Mouse (Mus musculus) kidney, adult 9 months (tissue): Measurements from ENCODE around the gene Krt28.

Source experiments
- DNase-seq: peaks from one replicate; pipeline ENCODE4 v3.0.0; 2022

Gene Krt28

GRCm38 (mm10) chr11:99364412-99364811 is 10.3 kb downstream of the Krt28 start:
- peak; percentile 38 for DNase-seq

DNA sequence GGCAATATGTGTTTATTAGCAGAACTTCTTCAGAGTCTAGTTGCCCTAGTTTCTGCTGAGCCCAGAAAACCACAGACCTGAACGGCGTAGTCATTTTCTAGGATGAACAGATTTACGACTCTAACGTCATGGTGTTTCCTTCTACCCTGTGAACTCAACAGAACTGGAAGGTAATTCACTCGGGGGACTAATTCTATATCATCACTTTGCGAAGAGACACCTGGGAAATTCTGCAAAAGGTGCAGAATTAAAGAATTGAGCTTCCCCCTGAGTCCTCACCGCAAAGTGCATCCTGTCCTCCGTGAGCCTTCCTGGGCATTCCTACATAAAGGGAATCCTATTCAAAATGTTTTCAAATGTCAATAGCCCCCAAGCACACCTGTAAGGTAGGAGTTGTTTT is 13.3 kb downstream of the Krt28 start:
- no peak for DNase-seq

GRCm38 (mm10) chr11:99351004-99351403 is 23.7 kb downstream of the Krt28 start, which contains the start of gene Krt27:
Gene Krt27 (minus strand): TSS chr11:99351104.
- no peak for DNase-seq

DNA sequence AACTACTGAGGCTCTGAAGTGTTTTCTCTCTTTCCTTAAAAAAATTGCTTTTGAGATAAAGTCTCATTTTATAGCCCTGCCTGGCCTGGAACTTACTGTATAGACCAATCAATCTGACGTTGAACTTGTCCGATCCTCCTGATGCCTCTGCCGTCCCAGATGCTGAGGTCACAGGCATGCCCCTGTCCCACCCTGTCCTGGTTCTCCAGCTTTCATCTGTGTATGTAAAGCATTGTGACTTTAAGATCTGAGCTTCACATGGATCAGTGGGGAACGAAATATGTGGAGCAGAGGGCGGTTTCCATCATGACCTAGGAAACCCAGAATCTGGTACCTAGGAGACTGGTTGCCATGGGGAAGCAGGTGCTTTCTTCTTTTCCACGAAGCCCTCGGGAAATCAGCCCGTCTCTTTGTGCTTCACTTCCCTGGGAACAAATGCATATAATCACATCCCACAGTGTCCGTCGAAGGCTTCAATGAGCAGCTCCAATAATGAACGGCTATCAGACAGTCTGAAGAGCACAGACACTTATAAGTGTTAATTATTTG is 35.3 kb downstream of the Krt28 start:
- DNase-seq = no peak

DNA sequence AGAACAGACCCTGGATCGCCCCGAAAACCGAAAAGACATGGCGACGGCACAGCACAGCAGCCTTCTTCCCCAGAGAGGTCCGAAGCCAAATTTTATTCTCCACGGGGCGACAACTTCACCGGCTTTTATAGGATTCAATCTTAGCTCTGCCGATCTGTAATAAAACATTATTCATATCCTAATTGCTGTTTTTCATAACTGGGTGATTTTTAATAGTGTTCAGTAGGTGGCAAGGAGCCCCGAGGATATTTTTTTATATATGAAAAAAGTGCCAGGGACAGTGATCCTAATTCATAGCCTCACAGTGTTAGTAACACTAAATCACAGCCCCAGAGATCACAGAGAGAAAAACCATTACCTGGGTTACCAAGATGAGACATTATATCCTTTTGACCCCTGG is 36.8 kb downstream of the Krt28 start, which contains the start of gene Krt26:
Krt26 (minus strand) TSS at position 101 of the 400 bp plus-strand sequence.
- DNase-seq = no peak

GRCm38 (mm10) chr11:99333426-99333825 is 41.3 kb downstream of the Krt28 start:
- DNase-seq = no peak

- DNase-seq = no peak
Measured at GRCm38 (mm10) chr11:99329655-99330054, 45.0 kb downstream of the Krt28 start.

- DNase-seq = no peak
Measured at GRCm38 (mm10) chr11:99322851-99323250, 51.9 kb downstream of the Krt28 start, which contains the start of gene Krt25. Gene Krt25 (minus strand): TSS chr11:99322951.

GRCm38 (mm10) chr11:99321094-99321493 is 53.6 kb downstream of the Krt28 start:
- DNase-seq = no peak

DNA sequence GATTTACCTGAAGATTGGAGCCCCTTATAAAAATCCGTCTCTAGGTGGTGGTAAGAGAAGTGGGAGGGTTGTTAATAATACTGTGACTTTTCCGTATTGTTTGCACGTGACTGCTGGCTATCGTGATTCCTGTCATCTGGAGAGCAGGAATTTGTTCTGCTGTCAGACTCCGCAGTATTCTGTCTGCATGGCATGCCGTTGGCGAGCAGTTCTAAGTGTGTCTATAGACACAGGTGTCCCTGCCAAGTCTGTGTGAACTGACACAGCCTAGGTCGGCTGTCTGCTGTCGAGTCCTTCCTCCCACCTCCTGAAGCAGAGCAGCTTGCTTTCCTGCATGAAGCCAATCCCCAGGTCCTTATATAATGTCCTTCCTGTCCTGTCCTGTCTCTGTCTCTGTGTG is 55.6 kb downstream of the Krt28 start:
- no peak for DNase-seq

- DNase-seq = no peak
Measured at GRCm38 (mm10) chr11:99316543-99316942, 58.2 kb downstream of the Krt28 start.
